Mouse (Mus musculus) CH12.LX (cell line): ENCODE data around the gene Gm6408.
"Not testable (repeated sequence)": the region's sequence is repeated elsewhere in the genome, so short reads cannot be mapped to it uniquely, and the experiment has no call there.

ENCODE experiments used
- CHD2 ChIP-seq: IDR thresholded peaks from 2 replicates; pipeline ENCODE4 v1.6.1; 2011; ENCODE audit warnings: low read length, improper control_type of control experiment
- CTCF ChIP-seq, 2 experiments: IDR thresholded peaks in 1 of 2; conservative IDR thresholded peaks in 1 of 2; 2 replicates each; pipeline ENCODE4 v1.5.1; 2011 to 2012; ENCODE audit warnings: low read depth in 2 of 2, low read length in 2 of 2, improper control_type of control experiment in 1 of 2, inconsistent platforms in 1 of 2, mild to moderate bottlenecking in 1 of 2, moderate library complexity in 1 of 2
- EP300 ChIP-seq: IDR thresholded peaks from 2 replicates; pipeline ENCODE4 v1.6.1; 2011; ENCODE audit warnings: low read length, improper control_type of control experiment
- JUN ChIP-seq: IDR thresholded peaks from 2 replicates; pipeline ENCODE4 v1.6.1; 2011; ENCODE audit warnings: low read depth, mild to moderate bottlenecking, low read length, improper control_type of control experiment, moderate library complexity; ENCODE audit not compliant: insufficient read depth
- KAT2A ChIP-seq: IDR thresholded peaks from 2 replicates; pipeline ENCODE4 v1.6.1; 2012; ENCODE audit warnings: low read length, improper control_type of control experiment, inconsistent platforms; ENCODE audit not compliant: insufficient replicate concordance
- MAFK ChIP-seq: IDR thresholded peaks from 2 replicates; pipeline ENCODE4 v1.6.1; 2011; ENCODE audit warnings: low read length, improper control_type of control experiment; ENCODE audit not compliant: insufficient replicate concordance
- MAX ChIP-seq: IDR thresholded peaks from 2 replicates; pipeline ENCODE4 v1.6.1; 2011; ENCODE audit warnings: low read length, improper control_type of control experiment
- MXI1 ChIP-seq: IDR thresholded peaks from 2 replicates; pipeline ENCODE4 v1.6.1; 2011; ENCODE audit warnings: mild to moderate bottlenecking, low read depth, low read length, improper control_type of control experiment
- RAD21 ChIP-seq: IDR thresholded peaks from 2 replicates; pipeline ENCODE4 v1.6.1; 2011; ENCODE audit warnings: low read depth, mild to moderate bottlenecking, low read length, improper control_type of control experiment, moderate library complexity
- ZC3H11A ChIP-seq: IDR thresholded peaks from 2 replicates; pipeline ENCODE4 v1.6.1; 2012; ENCODE audit warnings: low read depth, mild to moderate bottlenecking, inconsistent platforms, low read length, improper control_type of control experiment
- ZNF384 ChIP-seq: IDR thresholded peaks from 2 replicates; pipeline ENCODE4 v1.6.1; 2012; ENCODE audit warnings: low read depth, low read length, improper control_type of control experiment, inconsistent platforms

- not testable (repeated sequence) for TF ChIP-seq MAX; JUN; KAT2A; CHD2; MXI1; MAFK; CTCF (conservative IDR thresholded peaks at IDR 0.05 in 1 of 2, IDR thresholded peaks at IDR 0.05 in 1 of 2; ENCODE audit: low read depth in 2 of 2, low read length in 2 of 2); ZC3H11A; EP300; ZNF384; RAD21
Measured at GRCm38 (mm10) chr5:146481665-146482064, at the start of gene Gm6408.
